Comparison of ENCODE assay signal across 12 mouse cellular contexts in the genomic region with DNA sequence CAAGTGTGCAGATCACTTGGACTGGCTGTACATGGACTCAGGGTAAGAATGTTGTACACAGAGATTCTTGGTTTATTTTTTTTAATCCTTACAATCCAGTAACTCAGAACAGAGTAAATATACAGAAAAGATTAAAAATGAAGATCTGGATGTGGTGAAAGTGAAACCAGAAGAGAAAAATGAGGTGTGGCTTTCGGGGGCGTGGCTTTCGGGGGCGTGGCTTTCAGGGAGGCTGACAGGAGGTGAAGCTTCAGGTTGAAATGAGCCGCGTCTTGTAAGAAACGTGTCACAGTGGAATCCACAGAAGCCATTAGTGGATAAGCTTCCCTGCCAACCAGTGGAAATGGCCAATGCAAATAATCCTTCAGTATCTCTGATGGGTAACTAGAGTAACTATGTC. TPM values are rescaled to one million over a fixed set of nuclear protein-coding genes. Genes with fewer than 3 reads are reported as not detected.
A peak's percentile ranks its signal among the peaks of the same experiment; 100 is the strongest.
DNase-seq lines count a peak whose midpoint lies in the region; ATAC-seq lines count a peak whose summit lies in the region.
"Had no signal": no experiment of that assay in that cellular context is flagged by ENCODE, and none has a peak within 500 bp of the region (broad histone marks: within the 10 kb centered on the region; RNA-seq: fewer than 3 reads in every experiment).

No protein-coding gene starts in this region.

- no peaks in the 10 kb centered on the region for H3K27me3 ChIP-seq in liver, embryonic 15.5 days
- H3K27me3 ChIP-seq: embryonic facial prominence, embryonic 15.5 days; hindbrain, embryonic 12.5 days had no signal

- H3K4me3 ChIP-seq in liver, embryonic 15.5 days (replicated peaks) = peak overlapping the region; percentile 31
- H3K4me3 ChIP-seq: embryonic facial prominence, embryonic 15.5 days; heart, embryonic 10.5 days; hindbrain, embryonic 12.5 days had no signal

- no peak overlapping the region for H3K27ac ChIP-seq in liver, embryonic 15.5 days (replicated peaks)
- H3K27ac ChIP-seq: embryonic facial prominence, embryonic 15.5 days; heart, embryonic 10.5 days; hindbrain, embryonic 12.5 days had no signal

- peak overlapping the region; percentile 36 for H3K4me2 ChIP-seq in liver, embryonic 15.5 days
- H3K4me2 ChIP-seq: embryonic facial prominence, embryonic 15.5 days; hindbrain, embryonic 12.5 days; lung, embryonic 14.5 days had no signal

- peak; percentile 15 for DNase-seq in 3T3-L1 (ENCODE audit: low read depth, low spot score)
- peak; percentile 75 for DNase-seq in CD4-positive, CD25-positive, alpha-beta regulatory T cell, adult 2 months (ENCODE audit: low read depth, low spot score)
- peak; percentile 67 for DNase-seq in c-Kit-positive CD71-positive TER-119-positive erythroid progenitor cells, embryonic 14.5 days (ENCODE audit: low spot score)
- no peak for DNase-seq in frontal cortex, postnatal 14 days (ENCODE audit: low spot score in 2 of 2)
- DNase-seq in neural tube, embryonic 10.5 days (ENCODE audit: extremely low spot score, low spot score) = no peak
- no peak for DNase-seq in layer of hippocampus, adult 8-10 months (ENCODE audit: low spot score in 2 of 2)

- peaks cover 14% of the 10 kb centered on the region for H3K4me1 ChIP-seq in liver, embryonic 15.5 days (replicated peaks)
- H3K4me1 ChIP-seq: embryonic facial prominence, embryonic 15.5 days; heart, embryonic 10.5 days; hindbrain, embryonic 12.5 days had no signal

- peaks cover 67% of the 10 kb centered on the region for H3K36me3 ChIP-seq in liver, embryonic 15.5 days (replicated peaks)

- 47% methylated on average over 7 of the region's 7 CpGs for WGBS in liver, embryonic 15.5 days (ENCODE audit: insufficient replicate concordance)

- H3K9me3 ChIP-seq in liver, embryonic 15.5 days (replicated peaks) = no peaks in the 10 kb centered on the region
- H3K9me3 ChIP-seq: embryonic facial prominence, embryonic 15.5 days; heart, embryonic 10.5 days; hindbrain, embryonic 12.5 days had no signal

- H3K9ac ChIP-seq in liver, embryonic 15.5 days = no peak overlapping the region
- H3K9ac ChIP-seq: embryonic facial prominence, embryonic 15.5 days; hindbrain, embryonic 12.5 days; lung, embryonic 14.5 days had no signal

- no peak for ATAC-seq in liver, embryonic 15.5 days (ENCODE audit: insufficient read depth)
- ATAC-seq in frontal cortex, adult (ENCODE audit: low TSS enrichment) = no peak

RNA-seq across cellular contexts. Expression of a gene that starts 7.1 kb away (rescaled TPM):
- polyA plus RNA-seq in liver, embryonic 15.5 days (2015; fragmentation: Nextera tagmentation; extraction: Ambion mirVana) = 25.3 and 26.8 TPM in 2 replicates
- 10 to 100 TPM; 30.2 to 35.7 (median 32.7) TPM for total RNA-seq in layer of hippocampus, adult 8-10 months (2022)

RNA-seq across cellular contexts. Expression of a gene that starts 7.1 kb away (rescaled TPM):
- polyA plus RNA-seq in liver, embryonic 15.5 days (2015; fragmentation: Nextera tagmentation; extraction: Ambion mirVana) = 7.5 and 8.5 TPM in 2 replicates
- total RNA-seq in layer of hippocampus, adult 8-10 months (2022) = 10 to 100 TPM; 43.4 to 58.3 (median 47.2) TPM

RNA-seq across cellular contexts. Expression of a gene that starts 46.4 kb away (rescaled TPM):
- 4.5 and 5.0 TPM in 2 replicates for polyA plus RNA-seq in liver, embryonic 15.5 days (2015; fragmentation: Nextera tagmentation; extraction: Ambion mirVana)
- 10 to 100 TPM; 22.9 to 32.4 (median 28.4) TPM for total RNA-seq in layer of hippocampus, adult 8-10 months (2022)

RNA-seq across cellular contexts. Expression of a gene that starts 47.8 kb away (rescaled TPM):
- polyA plus RNA-seq in liver, embryonic 15.5 days (2015; fragmentation: Nextera tagmentation; extraction: Ambion mirVana) = 111 and 114 TPM in 2 replicates
- total RNA-seq in layer of hippocampus, adult 8-10 months (2022) = 10 to 100 TPM; 26.3 to 30.9 (median 29.7) TPM

RNA-seq across cellular contexts. Expression of a gene that starts 52.6 kb away (rescaled TPM):
- 42.7 and 48.3 TPM in 2 replicates for polyA plus RNA-seq in liver, embryonic 15.5 days (2015; fragmentation: Nextera tagmentation; extraction: Ambion mirVana)
- total RNA-seq in layer of hippocampus, adult 8-10 months (2022) = 10 to 100 TPM; 30.8 to 41.2 (median 35.5) TPM

Comparison
In these comparisons a context has a peak if more than half of its experiments do, and no peak if none do; other contexts are left out.
1. DNase-seq: peak in 3T3-L1 (single experiment), CD4-positive, CD25-positive, alpha-beta regulatory T cell, adult 2 months (single experiment) and c-Kit-positive CD71-positive TER-119-positive erythroid progenitor cells, embryonic 14.5 days (single experiment); none in frontal cortex, postnatal 14 days (0 of 2), neural tube, embryonic 10.5 days (single experiment) and layer of hippocampus, adult 8-10 months (0 of 2).